ENCODE assay signal across 8 mouse cellular contexts in genomic region chr17:32788094-32788559, GRCm38 (mm10). TPM values are rescaled to one million over a fixed set of nuclear protein-coding genes. Genes with fewer than 3 reads are reported as not detected.
DNase-seq lines count a peak whose midpoint lies in the region; ATAC-seq and TF ChIP-seq lines count a peak whose summit lies in the region.

Gene Zfp871, minus strand, starts transcription at chr17:32788287.

- H3K27me3 ChIP-seq in G1E (ENCODE audit: insufficient read depth, low read length): peaks cover 2% of the 10 kb centered on the region; the same call in 1 of the 2 replicates
- H3K27me3 ChIP-seq in forebrain, embryonic 16.5 days (replicated peaks; ENCODE audit: control insufficient read depth, insufficient read depth, low read length): no peaks in the 10 kb centered on the region
- H3K27me3 ChIP-seq in lung, embryonic 14.5 days (ENCODE audit: insufficient read depth, low read length): no peaks in the 10 kb centered on the region
- H3K27me3 ChIP-seq in thymus, adult 2 months (ENCODE audit: control insufficient read depth, insufficient read depth, low read length): no peaks in the 10 kb centered on the region

- H3K27ac ChIP-seq in forebrain, embryonic 16.5 days (ENCODE audit: low read length): peak within 1 kb of the TSS; percentile 91
- H3K27ac ChIP-seq in layer of hippocampus, adult 2 months: peak within 1 kb of the TSS; percentile 95
- H3K27ac ChIP-seq in lung, embryonic 14.5 days (ENCODE audit: low read depth): peak within 1 kb of the TSS; percentile 95
- H3K27ac ChIP-seq in olfactory bulb, adult 2 months (ENCODE audit: insufficient read depth, low read depth, low read length): peak within 1 kb of the TSS; percentile 83
- peak within 1 kb of the TSS; percentile 36 for H3K27ac ChIP-seq in thymus, adult 2 months (ENCODE audit: control insufficient read depth, insufficient read depth, low read length)

- 0% methylated on average over 22 of the region's 22 CpGs for WGBS in forebrain, embryonic 16.5 days
- under 1% methylated on average over 22 of the region's 22 CpGs for WGBS in lung, embryonic 14.5 days
- WGBS in olfactory bulb, adult 2 months: under 1% methylated on average over 22 of the region's 22 CpGs
- 0% methylated on average over 22 of the region's 22 CpGs for WGBS in thymus, adult 2 months

- ATAC-seq in G1E (ENCODE audit: extremely low read depth, insufficient number of reproducible peaks, low FRiP score, poor library complexity, severe bottlenecking): peak; percentile 97
- peak; percentile 100 for ATAC-seq in forebrain, embryonic 16.5 days
- peak; percentile 100 for ATAC-seq in lung, embryonic 14.5 days (ENCODE audit: insufficient read depth)

- H3K36me3 ChIP-seq in G1E (replicated peaks): peaks cover 34% of the 10 kb centered on the region
- H3K36me3 ChIP-seq in forebrain, embryonic 16.5 days (ENCODE audit: control insufficient read depth, insufficient read depth): peaks cover 9% of the 10 kb centered on the region
- H3K36me3 ChIP-seq in lung, embryonic 14.5 days (ENCODE audit: insufficient read depth): peaks cover 30% of the 10 kb centered on the region
- peaks cover 9% of the 10 kb centered on the region for H3K36me3 ChIP-seq in thymus, adult 2 months (ENCODE audit: control insufficient read depth, insufficient read depth, low read length)

- intact Hi-C loops in heart, postnatal 36 days (cut with DNase I): loop anchor here (5.0 kb wide), 2 partner anchors 39 to 159 kb away; partner anchors contain the start of gene Cyp4f13

- peak within 1 kb of the TSS; percentile 84 for H3K9ac ChIP-seq in forebrain, embryonic 16.5 days (replicated peaks; ENCODE audit: low read depth, low read length)
- peak within 1 kb of the TSS; percentile 92 for H3K9ac ChIP-seq in lung, embryonic 14.5 days

- H3K4me2 ChIP-seq in forebrain, embryonic 16.5 days (ENCODE audit: low read length): peak within 1 kb of the TSS; percentile 68
- peak within 1 kb of the TSS; percentile 69 for H3K4me2 ChIP-seq in lung, embryonic 14.5 days

- no peak for TF ChIP-seq CTCF in G1E (IDR thresholded peaks at IDR 0.05; ENCODE audit: low read depth, low read length)
- peak; percentile 17; the same call in 1 of the 2 replicates for TF ChIP-seq CTCF in layer of hippocampus, adult 2 months (conservative IDR thresholded peaks at IDR 0.05)
- TF ChIP-seq CTCF in lung, embryonic 14.5 days (IDR thresholded peaks at IDR 0.05; ENCODE audit: low read depth): no peak
- no peak for TF ChIP-seq CTCF in olfactory bulb, adult 2 months (IDR thresholded peaks at IDR 0.05; ENCODE audit: insufficient read depth, low read depth, low read length)
- no peak for TF ChIP-seq CTCF in thymus, adult 2 months (IDR thresholded peaks at IDR 0.05; ENCODE audit: borderline replicate concordance, control insufficient read depth, extremely low read depth, insufficient read depth, low read length, poor library complexity)

- peak within 1 kb of the TSS; percentile 91 for H3K4me3 ChIP-seq in G1E (ENCODE audit: low read depth, low read length)
- H3K4me3 ChIP-seq in forebrain, embryonic 16.5 days (replicated peaks; ENCODE audit: low read length): peak within 1 kb of the TSS; percentile 80
- H3K4me3 ChIP-seq in layer of hippocampus, adult 2 months: peak within 1 kb of the TSS; percentile 80
- H3K4me3 ChIP-seq in lung, embryonic 14.5 days (ENCODE audit: low read depth, low read length): peak within 1 kb of the TSS; percentile 80
- peak within 1 kb of the TSS; percentile 78 for H3K4me3 ChIP-seq in olfactory bulb, adult 2 months (ENCODE audit: insufficient read depth, low read depth, low read length)
- peak within 1 kb of the TSS; percentile 90 for H3K4me3 ChIP-seq in thymus, adult 2 months (ENCODE audit: control insufficient read depth, insufficient read depth, low read length)

- no peaks in the 10 kb centered on the region for H3K9me3 ChIP-seq in G1E (replicated peaks)
- no peaks in the 10 kb centered on the region for H3K9me3 ChIP-seq in forebrain, embryonic 16.5 days (ENCODE audit: control insufficient read depth, low read length)
- no peaks in the 10 kb centered on the region for H3K9me3 ChIP-seq in lung, embryonic 14.5 days (ENCODE audit: low read depth, low read length)

- TF ChIP-seq POLR2A in olfactory bulb, adult 2 months (IDR thresholded peaks at IDR 0.05; ENCODE audit: insufficient read depth, low read depth, low read length): peak; percentile 80
- peak; percentile 51; the same call in 1 of the 2 replicates for TF ChIP-seq POLR2A in thymus, adult 2 months (IDR thresholded peaks at IDR 0.05; ENCODE audit: control insufficient read depth, extremely low read depth, insufficient read depth, low read length, poor library complexity)

- DNase-seq in G1E (ENCODE audit: low spot score): peak; percentile 93
- DNase-seq in cerebellum, adult 18-20 months: peak; percentile 85 to 94
- DNase-seq in heart, postnatal 36 days: peak; percentile 80 to 89
- DNase-seq in layer of hippocampus, adult 2 months (ENCODE audit: low spot score in 2 of 2): peak; percentile 86 to 94
- peak; percentile 95 for DNase-seq in lung, embryonic 14.5 days
- DNase-seq in thymus, adult 2 months: peak; percentile 87

- peaks cover 27% of the 10 kb centered on the region for H3K4me1 ChIP-seq in G1E (ENCODE audit: insufficient read depth, low read depth, low read length)
- peaks cover 26% of the 10 kb centered on the region for H3K4me1 ChIP-seq in forebrain, embryonic 16.5 days (replicated peaks; ENCODE audit: control insufficient read depth, insufficient read depth, low read length)
- no peaks in the 10 kb centered on the region for H3K4me1 ChIP-seq in lung, embryonic 14.5 days (ENCODE audit: insufficient read depth)
- H3K4me1 ChIP-seq in olfactory bulb, adult 2 months (ENCODE audit: control insufficient read depth, insufficient read depth, low read length): 0 out of 2 replicates have a peak, but pooled peaks cover 3% of the 10 kb centered on the region
- H3K4me1 ChIP-seq in thymus, adult 2 months (replicated peaks; ENCODE audit: control insufficient read depth, insufficient read depth, low read length): peaks cover 9% of the 10 kb centered on the region

RNA-seq across cellular contexts. Expression of gene Zfp871, which starts in this region (rescaled TPM):
- total RNA-seq in G1E (2014; fragmentation: Nextera tagmentation): 102 and 115 TPM in 2 replicates
- total RNA-seq in G1E (2017): 31.5 and 41.9 TPM in 2 replicates
- 1.0 and 1.5 TPM in 2 replicates for polyA plus RNA-seq in G1E (2012)
- 47.4 and 48.7 TPM in 2 replicates for polyA plus RNA-seq in forebrain, embryonic 16.5 days (2015; fragmentation: Nextera tagmentation; extraction: Ambion mirVana)
- total RNA-seq in heart, postnatal 36 days (2021): 10 to 100 TPM; 28.7 to 31.8 TPM
- total RNA-seq in layer of hippocampus, adult 2 months (2021): 10 to 100 TPM; 89.6 to 97.0 TPM
- polyA plus RNA-seq in lung, embryonic 14.5 days (2014; fragmentation: Nextera tagmentation; extraction: Ambion mirVana): 58.3 and 58.6 TPM in 2 replicates
- polyA plus RNA-seq in olfactory bulb, adult 2 months (2012; ENCODE audit: insufficient read depth, insufficient read length, low replicate concordance, missing spikeins): 68.0 and 91.8 TPM in 2 replicates
- polyA plus RNA-seq in thymus, adult 2 months (2012; rRNA removed): 25.7 and 29.7 TPM in 2 replicates

Comparison
In these comparisons a context has a peak if more than half of its experiments do, and no peak if none do; other contexts are left out.
1. Peak in every context shown above with its lines: DNase-seq, ATAC-seq, H3K4me3 ChIP-seq and H3K27ac ChIP-seq.
2. RNA of gene Zfp871 (polyA plus RNA-seq): 68.0 to 91.8 TPM in olfactory bulb, adult 2 months, 58.3 to 58.6 TPM in lung, embryonic 14.5 days, 47.4 to 48.7 TPM in forebrain, embryonic 16.5 days and 25.7 to 29.7 TPM in thymus, adult 2 months; 1.0 to 1.5 TPM in G1E; every median in the first group is over 10 times any median in the second.
3. H3K27ac ChIP-seq: peak in every context shown above with its lines; median percentile 95 in layer of hippocampus, adult 2 months; 95 in lung, embryonic 14.5 days; 91 in forebrain, embryonic 16.5 days; 83 in olfactory bulb, adult 2 months; 36 in thymus, adult 2 months.